Mouse (Mus musculus) kidney, postnatal 4 days (tissue): ENCODE measurements around the gene Klf9.
"Not testable (repeated sequence)": the region's sequence is repeated elsewhere in the genome, so short reads cannot be mapped to it uniquely, and the experiment has no call there.

Source experiments
- DNase-seq, 2 experiments: peaks; one replicate each; pipeline ENCODE4 v3.0.0; 2021; ENCODE audit warnings: mixed read lengths in 2 of 2

Gene Klf9

DNA sequence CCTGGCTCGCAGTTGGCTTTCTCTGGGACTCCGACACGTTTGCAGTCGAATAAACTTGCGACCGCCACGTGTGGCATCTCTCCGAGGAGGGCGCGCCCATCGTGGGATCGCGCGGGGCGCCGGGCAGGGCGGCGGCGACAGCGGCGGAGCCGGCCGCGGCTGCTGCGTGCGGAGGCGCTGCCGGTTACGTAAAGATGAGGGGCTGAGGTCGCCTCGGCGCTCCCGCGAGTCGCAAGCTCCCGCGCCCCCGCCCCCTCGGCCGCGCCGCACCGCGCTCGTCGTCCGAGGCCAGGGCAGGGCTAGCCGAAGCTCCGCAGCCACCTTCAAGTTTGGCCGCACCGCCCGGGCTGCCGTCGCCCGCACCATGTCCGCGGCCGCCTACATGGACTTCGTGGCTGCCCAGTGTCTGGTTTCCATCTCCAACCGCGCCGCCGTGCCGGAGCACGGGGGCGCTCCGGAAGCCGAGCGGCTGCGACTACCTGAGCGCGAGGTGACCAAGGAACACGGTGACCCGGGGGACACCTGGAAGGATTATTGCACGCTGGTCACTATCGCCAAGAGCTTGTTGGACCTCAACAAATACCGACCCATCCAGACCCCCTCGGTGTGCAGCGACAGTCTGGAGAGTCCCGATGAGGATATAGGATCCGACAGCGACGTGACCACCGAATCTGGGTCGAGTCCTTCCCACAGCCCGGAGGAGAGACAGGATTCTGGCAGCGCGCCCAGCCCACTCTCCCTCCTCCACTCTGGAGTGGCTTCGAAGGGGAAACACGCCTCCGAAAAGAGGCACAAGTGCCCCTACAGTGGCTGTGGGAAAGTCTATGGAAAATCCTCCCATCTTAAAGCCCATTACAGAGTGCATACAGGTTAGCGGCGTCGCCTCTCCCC, 610 bp downstream of the Klf9 start:
- peak; percentile 84 to 89 for DNase-seq

- DNase-seq, result peak; percentile 22 to 40
These were observed 1.5 kb downstream of the Klf9 start for GRCm38 (mm10) chr19:23142427-23143073.

GRCm38 (mm10) chr19:23143074-23143445, 2.0 kb downstream of the Klf9 start:
- DNase-seq, result no peak

- DNase-seq, result peak; percentile 21 to 54
These were observed 2.5 kb downstream of the Klf9 start for GRCm38 (mm10) chr19:23143541-23143940.

GRCm38 (mm10) chr19:23144031-23144430, 3.0 kb downstream of the Klf9 start:
- DNase-seq, result no peak

DNA sequence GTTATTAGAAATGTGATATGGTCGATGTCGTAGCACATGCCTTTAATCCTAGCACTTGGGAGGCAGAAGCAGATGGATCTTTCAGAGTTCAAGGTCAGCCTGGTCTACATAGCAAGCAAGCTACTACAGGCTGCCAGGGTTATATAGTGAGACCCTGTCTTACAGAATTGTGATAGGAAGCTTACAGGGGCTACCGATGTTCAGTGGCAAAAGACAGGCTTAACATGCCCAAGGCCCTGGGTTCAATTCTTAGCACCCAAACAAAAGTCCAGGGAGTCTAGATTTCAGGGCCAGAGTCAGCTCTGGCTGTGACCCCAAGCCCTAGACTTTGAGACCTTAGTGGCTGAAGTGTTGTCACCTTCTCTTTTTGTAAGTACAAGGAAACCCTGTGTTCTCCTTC, 4.1 kb downstream of the Klf9 start:
- DNase-seq, result no peak

DNA sequence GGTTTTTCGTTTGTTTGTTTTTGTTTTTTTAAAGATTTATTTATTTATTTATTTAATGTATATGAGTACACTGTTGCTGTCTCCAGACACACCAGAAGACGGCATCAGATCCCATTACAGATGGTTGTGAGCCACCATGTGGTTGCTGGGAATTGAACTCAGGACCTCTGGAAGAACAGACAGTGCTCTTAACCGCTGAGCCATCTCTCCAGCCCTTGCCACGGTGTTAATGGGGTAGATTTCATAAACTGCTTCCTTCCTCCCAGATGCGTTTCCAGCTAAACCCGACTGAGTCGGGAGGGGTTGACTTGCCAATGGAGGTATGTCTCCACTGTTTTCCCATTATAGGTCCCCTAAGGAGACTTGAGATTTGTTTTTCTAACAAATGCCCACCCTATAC, 4.5 kb downstream of the Klf9 start:
- DNase-seq, result not testable (repeated sequence)

- no peak for DNase-seq
These were observed 5.4 kb downstream of the Klf9 start for GRCm38 (mm10) chr19:23146409-23146861.

GRCm38 (mm10) chr19:23147026-23147966, 6.3 kb downstream of the Klf9 start:
- DNase-seq, result peak in 1 of 2 experiments; percentile 37

DNA sequence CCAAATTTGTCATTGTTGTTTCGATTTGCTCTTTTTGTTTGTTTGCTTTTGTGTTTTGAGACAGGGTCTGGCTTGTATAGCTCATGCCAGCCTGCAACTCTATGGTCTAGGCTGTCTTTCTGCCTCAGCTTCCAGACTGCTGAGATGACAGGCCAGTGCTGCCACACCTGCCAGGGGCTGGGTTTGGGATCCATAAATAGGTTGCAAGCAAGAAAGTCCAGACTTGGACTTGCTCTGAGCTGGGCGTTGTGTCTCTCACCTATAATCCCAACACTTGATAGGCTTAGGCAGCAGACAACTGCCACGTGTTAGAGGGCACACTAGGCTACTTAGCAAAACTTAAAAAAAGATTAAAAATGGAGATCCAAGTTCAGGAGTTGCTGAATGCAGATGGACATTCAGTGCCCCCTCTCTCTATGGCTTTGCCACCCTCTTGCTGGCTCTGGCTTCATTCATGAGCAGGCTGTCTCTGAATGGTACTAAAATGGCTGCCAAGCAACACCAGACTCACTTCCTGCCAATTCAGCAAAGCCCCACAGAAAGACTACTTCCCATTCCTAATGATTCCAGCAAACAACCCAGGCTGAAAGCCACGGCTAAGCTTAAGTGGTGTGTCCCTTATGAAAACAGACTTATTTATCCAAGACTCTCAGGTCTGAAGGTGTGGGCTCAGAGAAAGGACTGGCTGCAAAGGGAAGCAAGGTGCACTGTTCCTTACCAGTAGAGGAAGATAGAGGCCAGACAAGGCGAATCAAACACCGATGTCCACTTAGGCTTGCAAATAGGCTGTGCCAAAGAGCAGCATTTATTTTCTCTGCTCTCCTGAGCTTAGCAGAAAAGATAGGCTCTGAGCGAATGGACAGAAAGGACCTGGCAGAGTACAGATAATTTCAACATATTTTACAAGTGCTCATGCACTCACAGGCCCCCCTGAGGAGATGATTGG, 8.7 kb downstream of the Klf9 start:
- DNase-seq, result no peak

DNA sequence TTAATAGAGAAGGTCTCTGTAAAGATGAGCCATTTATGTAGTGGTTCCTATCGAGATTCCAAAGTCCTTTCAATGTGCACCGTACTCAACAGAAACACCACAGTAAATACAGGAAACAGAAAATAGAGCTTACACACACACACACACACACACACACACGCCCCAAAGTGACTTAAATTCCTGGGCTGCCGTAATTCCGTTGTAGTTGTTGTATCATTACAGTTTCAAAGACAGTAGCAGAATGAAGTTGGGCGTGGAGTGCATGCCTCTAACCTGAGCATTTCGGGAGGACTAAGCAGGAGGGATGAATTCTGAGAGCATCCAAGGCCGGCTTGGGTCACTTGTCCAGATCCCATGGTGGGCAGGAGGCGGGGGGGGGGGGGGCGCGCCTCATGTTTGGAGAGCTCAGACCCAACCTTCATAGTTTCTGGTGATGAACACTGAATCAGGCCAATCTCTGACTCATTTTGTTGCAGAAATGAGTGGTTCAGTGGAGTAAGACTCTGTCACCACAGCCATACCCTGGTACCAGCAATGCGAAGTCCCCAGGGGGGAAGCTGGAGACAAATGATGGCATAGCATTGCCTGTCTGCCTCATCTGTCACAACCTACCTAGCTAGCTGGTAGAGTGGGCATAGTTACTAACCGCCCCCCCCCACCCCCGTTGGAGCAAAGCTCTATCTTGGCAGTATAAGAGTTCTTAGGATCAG, 9.7 kb downstream of the Klf9 start:
- no peak for DNase-seq

DNA sequence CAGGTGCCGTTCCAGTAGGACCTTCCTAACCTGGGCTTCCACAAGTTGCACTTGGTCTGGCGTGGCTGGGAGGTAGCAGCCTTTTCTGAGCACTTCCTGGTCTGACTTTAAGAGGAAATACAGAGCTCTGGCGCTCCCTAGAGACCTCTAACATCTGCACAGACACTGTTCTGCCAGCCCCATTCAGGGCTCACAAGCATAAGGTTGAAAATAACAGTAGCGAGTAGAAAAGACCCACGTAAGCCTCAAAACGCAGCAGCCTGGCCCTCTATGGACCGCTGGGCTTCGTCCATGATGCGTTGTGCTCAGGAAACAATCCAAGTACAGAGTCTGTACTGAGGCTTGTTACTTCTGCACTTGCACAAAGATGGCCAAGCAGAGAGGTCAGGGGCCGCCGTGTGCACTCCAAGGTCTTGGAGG, 10.6 kb downstream of the Klf9 start:
- DNase-seq, result peak; percentile 58 to 71

DNA sequence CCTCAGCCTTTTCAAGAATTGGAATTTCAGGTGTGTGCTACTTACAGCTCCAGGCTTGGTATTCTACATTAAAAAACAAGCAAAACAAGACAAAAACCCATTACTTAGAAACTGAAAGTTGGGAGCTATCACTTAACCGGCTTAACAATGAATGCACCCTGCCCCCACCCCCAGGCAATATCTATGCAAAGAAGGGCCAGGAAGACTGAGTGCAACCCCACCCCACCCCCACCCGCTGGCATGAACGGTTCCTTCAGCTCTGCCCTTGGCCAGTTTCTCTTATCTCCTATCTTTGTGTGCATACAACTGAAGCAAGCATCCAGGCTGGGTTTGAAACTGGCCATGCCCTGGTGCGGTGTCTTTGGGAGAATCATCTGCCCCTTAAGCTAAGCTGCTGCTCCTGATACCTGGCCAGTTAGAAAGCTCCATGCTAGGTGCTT, 11.2 kb downstream of the Klf9 start:
- DNase-seq, result no peak

GRCm38 (mm10) chr19:23152771-23153605, 12.0 kb downstream of the Klf9 start:
- DNase-seq, result no peak

DNA sequence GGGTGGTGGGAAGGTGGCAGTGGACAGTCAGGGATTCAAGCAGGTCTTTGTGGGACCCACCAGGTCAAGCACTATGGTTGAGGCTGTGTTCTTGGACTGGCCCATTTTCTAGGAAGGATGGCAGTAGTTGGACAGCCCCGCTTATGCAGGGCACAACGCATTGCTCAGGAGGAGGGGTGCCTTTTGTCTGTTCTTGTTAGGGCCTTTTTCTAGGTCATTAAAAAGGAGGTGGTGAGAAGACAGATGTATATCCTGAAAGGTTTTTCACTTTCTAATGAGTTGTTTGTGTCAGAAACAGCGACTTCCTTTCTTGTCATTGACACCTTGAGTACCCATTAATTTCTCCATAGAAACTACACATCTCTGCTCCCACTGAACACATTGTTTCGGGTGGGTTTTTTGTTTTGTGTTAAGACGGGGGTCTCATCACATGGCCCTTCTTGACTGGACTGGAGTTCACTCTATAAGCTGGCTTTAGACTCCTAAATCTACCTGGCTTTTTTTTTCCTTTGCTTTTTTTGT, 12.6 kb downstream of the Klf9 start:
- no peak for DNase-seq

DNA sequence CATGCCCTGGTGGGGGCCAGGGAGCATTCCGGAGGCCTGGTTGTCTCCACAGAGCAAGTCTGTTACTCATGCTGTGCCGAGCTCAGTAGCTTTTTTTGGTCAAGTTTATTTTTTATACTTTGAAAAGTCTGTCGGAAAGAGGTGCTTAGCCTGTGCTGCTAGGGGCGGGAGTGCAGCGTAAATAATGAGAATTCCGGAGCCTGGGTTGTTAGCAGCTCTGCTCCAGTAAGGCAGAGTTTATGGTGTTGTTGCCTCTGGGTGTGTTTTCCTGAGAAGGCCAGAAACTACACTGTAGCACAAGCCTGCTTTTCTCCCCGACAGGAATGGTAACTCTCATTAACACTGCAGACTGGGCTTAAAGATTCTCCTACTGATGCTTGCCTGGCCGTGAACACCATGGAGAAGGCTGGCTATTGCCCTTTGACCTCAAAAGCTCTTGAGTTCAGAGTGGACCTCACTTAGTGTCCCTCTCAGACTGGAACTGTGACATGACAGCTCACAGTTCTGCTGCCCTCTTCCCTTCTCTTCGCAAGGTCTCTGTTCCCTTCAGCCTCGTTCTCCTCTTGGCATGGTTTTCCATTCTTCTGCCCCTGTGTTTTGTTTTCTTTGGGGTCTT, 18.9 kb downstream of the Klf9 start:
- DNase-seq, result no peak

DNA sequence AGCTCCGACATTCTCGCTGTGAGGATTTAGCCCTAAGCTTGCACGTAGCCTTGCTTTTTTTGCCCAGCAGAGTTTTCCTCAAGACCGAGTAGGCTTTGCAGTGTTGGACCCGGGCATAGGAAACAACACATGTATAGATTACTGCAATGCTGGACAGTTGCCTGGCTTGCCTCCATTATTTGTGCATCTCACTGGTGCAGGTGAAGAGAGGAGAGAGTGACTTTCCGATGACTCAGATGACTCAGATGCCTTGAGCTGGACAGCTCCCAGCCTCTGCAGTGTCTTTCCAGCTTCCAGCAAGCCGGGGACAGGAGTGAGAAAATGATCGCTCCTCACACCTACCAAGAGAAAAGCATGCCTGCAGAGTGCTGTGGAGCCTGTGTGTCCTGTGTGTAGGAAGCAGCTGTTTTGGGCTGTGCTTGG, 21.4 kb downstream of the Klf9 start:
- DNase-seq, result peak; percentile 39 to 50

DNA sequence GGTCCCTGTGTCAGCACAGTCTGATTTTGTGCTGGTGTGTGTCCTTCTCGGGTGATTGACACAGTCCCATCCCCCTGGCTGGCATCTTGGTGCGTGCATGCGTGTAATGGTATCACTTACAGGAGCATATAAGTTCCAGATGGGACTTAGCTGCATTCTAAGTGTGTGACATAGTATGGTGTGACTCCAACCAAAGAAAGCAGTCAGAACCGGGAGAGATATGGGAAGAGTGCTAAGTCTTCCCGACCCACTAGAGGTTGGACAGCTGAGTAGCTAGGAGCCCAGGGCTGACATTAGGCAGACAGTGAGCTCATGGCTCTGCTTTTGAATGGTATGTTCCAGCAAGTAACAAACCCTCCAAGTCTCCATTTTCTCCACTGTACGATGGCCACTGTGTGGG, 21.9 kb downstream of the Klf9 start:
- no peak for DNase-seq

DNA sequence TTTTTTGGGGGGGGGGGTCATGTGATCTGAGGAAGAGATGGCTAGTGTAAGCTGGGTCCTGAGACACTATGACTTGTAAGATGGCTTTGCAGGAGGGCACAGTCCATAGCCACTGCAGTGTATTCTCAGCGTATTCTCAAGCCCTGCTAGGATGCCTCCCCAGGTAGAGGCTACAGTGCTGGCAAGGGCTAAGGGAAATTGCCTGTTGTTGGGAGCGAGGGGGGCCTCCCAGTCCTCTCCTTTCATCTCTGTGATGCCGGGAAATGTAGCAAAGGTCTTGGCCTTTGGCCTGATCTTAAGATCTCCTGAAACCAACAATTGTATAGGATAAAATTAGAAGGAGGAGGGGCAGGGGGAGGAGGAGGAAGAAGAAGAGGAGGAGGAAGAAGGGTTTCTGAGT, 22.3 kb downstream of the Klf9 start:
- no peak for DNase-seq
